Mouse (Mus musculus): ENCODE data around the gene Trim75. TPM values are rescaled to one million over a fixed set of nuclear protein-coding genes. Genes with fewer than 3 reads are reported as not detected.
"Not testable (repeated sequence)": the region's sequence is repeated elsewhere in the genome, so short reads cannot be mapped to it uniquely, and the experiment has no call there.

The Trim75 gene
- not detected for total RNA-seq (2021)
- long read RNA-seq, experiment 1 = 0 reads
- long read RNA-seq, experiment 2 = 0 reads

GRCm38 (mm10) chr8:64987731-64988130 lies at the start of gene Trim75:
Gene Trim75, minus strand, starts transcription at chr8:64987831.
- DNase-seq (ENCODE audit: low spot score in 2 of 2) = no peak

DNA sequence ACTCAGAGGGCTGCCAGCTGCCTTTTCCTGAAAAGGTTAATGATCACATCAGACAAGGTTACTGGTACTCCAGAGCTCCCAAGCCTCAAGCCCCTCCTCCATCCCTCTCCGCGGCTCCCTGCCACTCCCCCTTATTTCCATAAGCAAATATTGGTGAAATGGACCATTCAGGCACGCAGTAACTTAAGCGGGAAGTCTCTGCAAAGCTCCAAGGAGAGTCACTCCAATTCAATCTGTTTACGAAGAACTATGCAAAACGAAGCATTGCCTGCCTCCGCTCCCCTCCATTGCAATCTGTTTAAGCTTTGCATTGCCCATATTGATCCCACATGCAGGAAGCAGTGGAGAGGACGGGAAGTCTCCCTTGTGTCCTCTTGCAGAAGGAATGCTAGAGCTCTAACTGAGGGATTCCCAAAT lies 49.5 kb upstream of the Trim75 start, which contains the start of gene Apela:
Gene Apela (minus strand): TSS at position 220 of the 417 bp plus-strand sequence.
- DNase-seq (ENCODE audit: low spot score in 2 of 2) = no peak

DNA sequence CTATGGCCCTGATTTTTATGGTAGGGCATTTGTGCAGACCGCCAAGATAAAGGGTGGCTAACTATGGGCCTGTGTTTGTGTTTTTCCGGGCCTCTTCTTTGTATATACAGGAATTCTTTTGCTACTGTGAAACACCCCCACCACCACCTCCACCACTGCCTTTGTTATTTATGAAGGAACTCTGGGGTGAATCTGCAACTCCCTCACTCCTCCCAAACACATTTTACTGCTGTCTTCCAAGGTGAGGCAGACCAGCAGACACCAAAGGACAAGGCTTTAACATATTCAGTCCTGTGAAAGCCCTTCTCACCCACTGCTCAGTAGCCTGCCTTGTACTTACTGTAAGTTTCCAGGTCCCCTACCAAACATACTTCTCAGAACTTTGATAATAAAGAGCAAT lies 46.5 kb upstream of the Trim75 start:
- no peak for DNase-seq (ENCODE audit: low spot score in 2 of 2)

GRCm38 (mm10) chr8:65033056-65033455 lies 45.4 kb upstream of the Trim75 start:
- no peak for DNase-seq (ENCODE audit: low spot score in 2 of 2)

DNA sequence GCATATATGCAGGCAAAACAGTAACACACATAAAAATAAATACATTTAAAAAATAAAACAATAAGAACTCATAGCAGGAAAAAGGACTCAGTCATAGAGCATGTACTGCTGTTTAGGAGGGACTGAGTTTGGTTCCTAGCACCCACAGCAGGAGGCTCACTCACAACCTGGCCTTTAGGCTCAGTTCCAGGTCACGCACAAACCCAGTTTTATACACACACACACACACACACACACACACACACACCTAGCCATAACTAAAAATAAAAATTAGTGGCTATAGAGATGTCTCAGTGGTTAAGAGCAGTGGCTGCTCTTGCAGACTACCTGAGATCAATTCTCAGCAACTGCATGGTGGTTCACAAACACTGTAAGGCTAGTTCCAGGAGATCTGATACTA lies 44.5 kb upstream of the Trim75 start:
- no peak for DNase-seq (ENCODE audit: low spot score in 2 of 2)

- DNase-seq (ENCODE audit: low spot score in 2 of 2) = no peak
Observed at GRCm38 (mm10) chr8:65030735-65031485, 43.3 kb upstream of the Trim75 start.

- no peak for DNase-seq (ENCODE audit: low spot score in 2 of 2)
Observed at GRCm38 (mm10) chr8:65029776-65030175, 42.1 kb upstream of the Trim75 start.

- DNase-seq (ENCODE audit: low spot score in 2 of 2) = no peak
Observed at GRCm38 (mm10) chr8:65028959-65029686, 41.5 kb upstream of the Trim75 start.

GRCm38 (mm10) chr8:65022485-65022884 lies 34.9 kb upstream of the Trim75 start:
- peak; percentile 61 to 76 for DNase-seq (ENCODE audit: low spot score in 2 of 2)

- no peak for DNase-seq (ENCODE audit: low spot score in 2 of 2)
Observed at GRCm38 (mm10) chr8:65018423-65018822, 30.8 kb upstream of the Trim75 start, which contains the start of the genes Trim61 and Trim60. Gene Trim61, minus strand, starts transcription at chr8:65018523. Gene Trim60, minus strand, starts transcription at chr8:65018584.

DNA sequence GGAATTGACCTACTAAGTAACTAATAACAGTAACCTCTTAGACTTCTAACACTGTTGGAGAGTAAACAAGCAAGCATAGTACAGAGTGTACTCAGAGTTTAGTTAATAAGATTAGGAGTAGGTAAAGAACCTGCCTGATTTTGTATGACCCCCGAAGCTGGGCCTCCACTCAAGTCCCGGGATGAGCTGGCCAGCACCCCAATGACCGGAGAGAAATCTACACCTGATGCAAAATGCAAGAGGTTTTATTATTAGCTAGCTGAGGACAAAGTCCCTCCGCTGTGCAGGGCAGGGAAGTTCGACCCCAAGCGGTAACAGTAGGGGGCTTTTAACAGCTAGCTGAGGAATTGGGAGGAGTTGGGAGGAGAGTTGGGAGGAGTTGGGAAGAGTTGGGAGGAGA lies 20.0 kb upstream of the Trim75 start:
- DNase-seq (ENCODE audit: low spot score in 2 of 2) = not testable (repeated sequence)

- no peak for DNase-seq (ENCODE audit: low spot score in 2 of 2)
Observed at GRCm38 (mm10) chr8:64998806-64999365, 11.3 kb upstream of the Trim75 start.

DNA sequence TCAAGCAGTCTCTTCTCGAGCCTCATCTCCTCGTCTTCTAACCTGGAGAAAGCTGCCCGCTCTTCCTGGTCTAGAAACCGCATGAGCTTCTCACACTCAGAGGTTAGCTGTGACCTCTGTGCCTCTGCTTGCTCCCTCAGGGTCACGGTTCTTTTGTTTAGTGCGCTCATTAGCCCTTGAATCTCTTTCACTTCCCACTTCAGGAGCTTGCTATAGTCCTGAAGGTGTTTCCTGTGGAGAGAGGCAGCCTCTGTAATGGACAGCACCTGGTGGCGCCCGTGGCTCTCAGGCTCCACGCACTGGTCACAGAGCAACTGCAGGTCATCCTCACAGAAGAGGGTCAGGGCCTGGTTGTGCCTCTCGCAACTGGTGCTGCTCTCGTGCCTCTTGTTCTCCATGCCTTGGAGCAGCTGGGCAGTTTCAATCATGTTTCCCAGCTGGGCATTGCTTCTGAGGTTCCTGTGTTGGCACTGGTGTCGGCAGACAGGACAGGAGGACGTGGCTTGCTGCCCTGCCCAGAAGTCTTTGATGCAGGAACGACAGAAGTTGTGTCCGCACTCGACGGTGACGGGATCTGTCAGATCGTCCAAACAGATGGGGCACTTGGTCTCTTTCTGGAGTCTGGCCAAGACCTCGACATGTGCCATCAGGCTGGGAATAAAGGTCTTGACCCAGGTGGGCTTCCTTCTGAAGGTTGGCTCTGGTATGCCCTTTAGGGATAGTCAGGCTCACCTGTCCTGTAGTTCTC lies 4.3 kb downstream of the Trim75 start:
- no peak for DNase-seq (ENCODE audit: low spot score in 2 of 2)

DNA sequence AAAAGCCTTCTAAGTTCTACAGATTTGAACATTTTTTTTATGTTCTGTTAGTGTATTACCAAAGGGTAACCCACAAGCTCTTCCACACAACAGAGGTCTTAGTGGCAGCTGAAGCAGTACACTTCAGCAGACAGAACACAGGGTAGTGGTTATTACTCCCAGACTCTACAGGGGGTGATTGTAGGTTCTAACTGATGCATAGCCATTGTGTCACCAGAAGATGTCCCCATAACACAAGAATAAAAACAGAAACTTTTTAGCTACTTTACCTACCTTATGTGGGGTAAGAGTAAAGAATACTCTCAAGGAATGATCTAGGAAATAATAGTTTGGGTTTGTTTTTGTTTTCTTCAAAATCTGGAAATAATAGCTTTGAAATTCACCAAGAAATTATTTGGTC lies 24.8 kb downstream of the Trim75 start:
- DNase-seq (ENCODE audit: low spot score in 2 of 2) = no peak

- no peak for DNase-seq (ENCODE audit: low spot score in 2 of 2)
Observed at GRCm38 (mm10) chr8:64959025-64959424, 28.6 kb downstream of the Trim75 start.

GRCm38 (mm10) chr8:64952101-64952500 lies 35.5 kb downstream of the Trim75 start:
- no peak for DNase-seq (ENCODE audit: low spot score in 2 of 2)

DNA sequence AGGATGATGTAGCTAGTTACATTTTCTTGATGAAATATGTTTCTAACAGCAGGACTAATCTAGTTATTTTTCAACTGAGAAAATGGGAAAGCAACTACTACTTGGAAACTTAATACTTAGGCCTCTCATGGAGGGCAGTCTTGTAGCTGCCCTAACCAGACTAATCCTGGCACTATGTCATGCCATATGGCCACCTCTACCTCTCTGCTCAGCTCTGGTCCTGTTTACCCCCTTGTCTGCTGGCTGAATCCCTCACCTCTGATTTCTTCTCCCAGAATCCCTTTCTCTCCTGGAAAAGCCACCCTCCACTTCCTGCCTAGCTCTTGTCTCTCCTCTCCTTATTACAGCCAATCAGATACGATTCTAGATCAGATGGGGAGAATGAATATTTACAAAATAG lies 39.3 kb downstream of the Trim75 start:
- DNase-seq (ENCODE audit: low spot score in 2 of 2) = no peak

GRCm38 (mm10) chr8:64947698-64948034 lies 40.0 kb downstream of the Trim75 start:
- DNase-seq (ENCODE audit: low spot score in 2 of 2) = no peak

DNA sequence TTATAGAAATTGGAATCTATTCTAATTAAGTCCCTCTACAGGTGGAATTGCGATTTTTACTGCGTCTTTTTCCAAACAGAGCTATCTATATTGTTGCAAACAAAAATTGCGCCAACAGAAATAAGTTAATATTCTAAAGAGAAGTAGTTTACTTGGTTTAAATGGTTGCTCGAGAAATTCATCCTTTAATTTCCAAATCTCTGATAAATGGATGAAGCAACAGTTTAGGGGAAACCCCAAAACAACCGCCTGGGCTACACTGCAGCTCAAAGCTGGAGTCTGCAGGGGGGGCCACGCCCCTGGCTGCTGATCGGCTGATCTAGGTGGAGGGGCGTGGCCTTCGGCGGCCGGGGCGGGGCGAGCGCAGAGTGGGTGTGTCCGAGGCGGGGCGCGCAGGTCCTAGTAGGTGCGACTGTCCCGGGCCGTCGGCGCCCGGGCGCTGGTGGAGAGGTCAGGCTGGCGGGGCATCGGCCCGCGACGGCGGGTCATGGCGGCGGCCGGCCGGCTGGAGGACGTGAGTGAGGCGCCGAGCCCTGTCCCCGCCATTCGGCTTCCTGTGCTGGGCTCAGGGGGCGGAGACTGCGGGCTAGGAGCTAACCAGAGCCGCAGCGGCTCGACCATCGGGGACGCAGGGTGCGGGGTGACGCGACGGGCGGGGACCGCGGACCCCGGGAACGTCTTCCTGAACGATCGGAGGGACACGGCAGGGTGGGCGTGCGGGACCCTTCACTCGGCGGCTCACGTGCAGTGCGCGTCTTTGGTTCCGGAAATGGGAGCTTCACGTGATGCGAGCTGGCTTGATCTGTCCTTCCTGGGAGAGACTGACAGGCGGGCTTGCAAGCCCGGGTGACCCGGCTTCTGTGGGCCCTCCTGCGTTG lies 40.6 kb downstream of the Trim75 start, which contains the start of gene Tmem192:
Gene Tmem192 (plus strand): TSS at position 366 of the 878 bp plus-strand sequence.
- peak; percentile 92 to 95 for DNase-seq (ENCODE audit: low spot score in 2 of 2)

- no peak for DNase-seq (ENCODE audit: low spot score in 2 of 2)
Observed at GRCm38 (mm10) chr8:64946441-64946819, 41.2 kb downstream of the Trim75 start.

All from left cerebral cortex, adult 18-20 months (tissue).